Mouse (Mus musculus): Measurements from ENCODE around the gene Klc3. TPM values are rescaled to one million over a fixed set of nuclear protein-coding genes. Genes with fewer than 3 reads are reported as not detected.

The Klc3 gene
- total RNA-seq (2023), result 1 to 10 TPM; 3.0 to 4.6 TPM

DNA sequence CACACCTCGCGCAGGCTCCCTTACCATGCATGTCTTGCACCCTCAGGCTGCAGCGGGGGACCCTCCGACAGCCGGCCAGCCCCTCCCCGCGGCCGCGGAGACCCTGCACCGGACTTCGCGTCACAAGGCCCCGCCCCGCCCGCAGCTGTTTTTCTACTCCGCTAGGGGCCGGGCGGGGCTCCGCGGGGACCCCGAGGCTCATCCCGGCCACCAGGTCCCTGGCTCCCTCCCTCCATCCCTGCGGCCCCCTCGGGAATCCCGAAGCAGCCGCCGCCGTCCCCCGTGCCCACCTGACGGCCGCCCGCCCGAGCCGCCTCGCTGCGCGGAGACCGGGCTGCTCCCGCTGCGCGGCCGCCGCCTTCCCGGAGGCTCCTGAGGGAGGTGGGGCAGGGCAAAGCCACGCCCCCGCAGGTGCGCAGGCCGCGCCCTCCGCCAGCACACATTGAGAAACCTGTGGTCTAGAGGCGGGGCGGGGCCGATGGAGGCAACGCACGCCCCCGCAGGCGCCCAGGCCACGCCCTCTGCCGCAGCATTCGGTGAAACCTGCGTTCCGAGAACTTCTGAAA, at the start of gene Klc3:
Gene Klc3 (minus strand): TSS at position 374 of the 566 bp plus-strand sequence.

DNA sequence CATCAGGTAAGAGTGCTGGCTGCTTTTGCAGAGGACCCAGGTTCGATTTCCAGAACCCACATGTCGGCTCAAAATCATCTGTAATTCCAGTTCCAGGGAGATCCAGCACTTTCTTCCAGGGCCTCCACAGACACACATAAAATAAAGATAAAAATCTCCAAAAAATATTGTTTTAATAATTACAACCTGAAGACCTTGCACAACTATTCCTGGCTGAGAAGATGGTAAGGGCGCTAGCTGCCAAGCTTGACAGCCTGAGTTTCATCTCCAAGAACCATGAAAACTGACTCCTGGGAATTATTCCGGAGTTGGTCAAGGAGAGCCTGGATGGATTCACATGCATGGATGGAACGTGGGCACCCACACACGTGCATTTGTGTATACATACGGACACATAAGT, 572 bp upstream of the Klc3 start, which contains the start of gene Ckm:
Gene Ckm (plus strand): TSS at position 301 of the 400 bp plus-strand sequence.

DNA sequence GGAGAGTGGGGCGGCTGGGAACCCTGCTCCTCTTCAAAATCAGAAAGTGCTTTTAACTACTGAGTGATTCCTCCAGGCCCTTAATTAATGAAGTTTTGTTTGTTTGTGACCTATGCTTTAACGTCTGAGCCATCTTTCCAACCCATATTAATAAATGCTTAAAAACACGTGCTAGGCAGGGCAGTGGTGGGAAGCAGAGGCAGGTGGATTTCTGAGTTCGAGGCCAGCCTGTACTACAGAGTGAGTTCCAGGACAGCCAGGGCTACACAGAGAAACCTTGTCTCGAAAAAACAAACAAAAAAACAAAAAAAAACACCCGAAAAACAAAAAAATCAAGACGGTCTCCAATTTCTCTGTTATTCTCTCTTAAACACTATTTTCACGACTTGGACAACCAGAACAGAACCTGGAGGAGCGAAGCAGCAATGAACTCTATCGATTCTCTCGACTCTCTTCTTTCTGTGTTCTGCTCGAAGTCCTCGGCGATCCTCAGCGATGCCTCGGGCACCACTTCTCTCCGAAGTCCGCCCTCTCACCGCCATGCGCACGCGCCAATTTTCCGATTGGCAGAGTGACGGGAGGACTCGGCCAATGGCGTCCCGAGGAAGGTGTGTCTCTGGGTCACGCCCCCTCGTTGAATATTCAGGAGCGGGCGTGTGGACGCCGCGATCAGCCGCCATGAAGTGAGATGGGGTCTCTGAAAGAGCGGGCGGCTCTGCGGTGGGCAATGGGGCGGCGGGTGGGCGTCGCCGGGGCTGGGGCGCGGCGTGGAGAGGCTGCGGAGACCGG, 22.3 kb downstream of the Klc3 start, which contains the start of gene Ercc2:
Gene Ercc2 (plus strand): TSS at position 634 of the 789 bp plus-strand sequence.

DNA sequence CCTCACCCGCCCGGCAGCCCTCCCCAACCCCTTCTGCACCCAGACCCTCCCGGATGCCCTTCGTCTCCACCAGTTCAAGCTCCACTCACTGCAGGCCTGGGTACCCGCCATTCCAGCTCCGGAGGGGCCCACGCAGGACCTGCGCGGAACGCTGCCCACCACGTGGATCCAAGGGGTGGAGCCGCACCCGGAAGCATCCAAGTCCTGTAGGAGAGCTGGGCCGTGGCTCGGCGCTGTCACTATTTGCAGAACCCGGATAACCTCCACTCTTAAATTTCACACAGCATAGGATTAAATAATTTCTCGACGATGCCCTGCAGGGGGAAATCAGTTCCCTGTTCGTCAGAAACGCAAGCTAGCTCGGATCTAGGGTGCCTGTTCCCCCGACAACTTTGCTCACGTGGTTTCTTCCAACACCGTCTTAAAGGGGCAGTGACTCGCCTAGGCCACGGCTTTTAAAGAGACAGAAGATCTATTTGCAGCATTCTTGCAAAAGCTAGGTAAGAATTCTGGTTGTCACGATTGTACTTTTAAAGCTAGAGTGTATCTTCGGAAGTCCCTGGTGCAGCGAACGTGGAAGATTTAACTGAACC, 44.5 kb downstream of the Klc3 start, which contains the start of the genes Cd3eap and Ppp1r13l:
Gene Cd3eap (minus strand): TSS at position 185 of the 593 bp plus-strand sequence.
Gene Ppp1r13l (plus strand): TSS at position 451 of the 593 bp plus-strand sequence.

Other genes starting within 250 kb of the Klc3 start
- not detected for gene Gipr, start 238.0 kb downstream of the Klc3 start, total RNA-seq (2023)
- gene Eml2, start 227.7 kb downstream of the Klc3 start, total RNA-seq (2023), result 10 to 100 TPM; 15.3 to 17.8 TPM
- gene Gpr4, start 191.6 kb downstream of the Klc3 start, total RNA-seq (2023), result not detected
- gene Opa3, start 175.8 kb downstream of the Klc3 start, total RNA-seq (2023), result 10 to 100 TPM; 45.0 to 46.4 TPM
- 100 to 1,000 TPM; 335 to 340 TPM for gene Vasp, start 132.3 kb downstream of the Klc3 start, total RNA-seq (2023)
- gene Ppm1n, start 124.0 kb downstream of the Klc3 start, total RNA-seq (2023), result 1 to 10 TPM in 1 of 2 experiments, under 1 TPM in 1; 0.44 to 1.2 TPM
- not detected for gene Rtn2, start 121.5 kb downstream of the Klc3 start, total RNA-seq (2023)
- gene Fosb, start 94.1 kb downstream of the Klc3 start, total RNA-seq (2023), result 100 to 1,000 TPM in 1 of 2 experiments, 10 to 100 TPM in 1; 90.5 to 127 TPM
- 10 to 100 TPM; 66.3 to 78.5 TPM for gene Ercc1, start 59.3 kb downstream of the Klc3 start, total RNA-seq (2023)
- 10 to 100 TPM; 13.1 to 14.6 TPM for gene Cd3eap, start 44.6 kb downstream of the Klc3 start, total RNA-seq (2023)
- gene Ppp1r13l, start 44.4 kb downstream of the Klc3 start, total RNA-seq (2023), result 1 to 10 TPM; 1.1 to 1.6 TPM
- 10 to 100 TPM; 75.2 to 85.1 TPM for gene Ercc2, start 22.1 kb downstream of the Klc3 start, total RNA-seq (2023)
- not detected for gene Ckm, start 672 bp upstream of the Klc3 start, total RNA-seq (2023)
- gene Mark4, start 54.7 kb upstream of the Klc3 start, total RNA-seq (2023), result 10 to 100 TPM; 25.0 to 29.2 TPM
- not detected for gene Exoc3l2, start 59.2 kb upstream of the Klc3 start, total RNA-seq (2023)
- gene Bloc1s3, start 104.3 kb upstream of the Klc3 start, total RNA-seq (2023), result 1 to 10 TPM; 4.8 to 5.1 TPM
- 10 to 100 TPM; 19.2 to 22.3 TPM for gene Trappc6a, start 104.3 kb upstream of the Klc3 start, total RNA-seq (2023)
- under 1 TPM in 1 of 2 experiments, not detected in 1; 0.38 TPM for gene Nkpd1, start 113.7 kb upstream of the Klc3 start, total RNA-seq (2023)
- gene Ppp1r37, start 159.0 kb upstream of the Klc3 start, total RNA-seq (2023), result 10 to 100 TPM; 54.3 to 60.4 TPM
- gene Zfp296, start 173.2 kb upstream of the Klc3 start, total RNA-seq (2023), result 1 to 10 TPM; 2.5 TPM
- 10 to 100 TPM; 50.9 to 57.8 TPM for gene Gemin7, start 173.5 kb upstream of the Klc3 start, total RNA-seq (2023)
- gene Clasrp, start 200.4 kb upstream of the Klc3 start, total RNA-seq (2023), result 10 to 100 TPM; 85.5 to 85.6 TPM
- gene Relb, start 225.3 kb upstream of the Klc3 start, total RNA-seq (2023), result 10 to 100 TPM; 50.3 to 55.7 TPM